11 mouse cellular contexts compared by ENCODE assay signal in genomic region chr1:174771871-174772281, GRCm38 (mm10).
A peak's percentile ranks its signal among the peaks of the same experiment; 100 is the strongest.
DNase-seq lines count a peak whose midpoint lies in the region; ATAC-seq and TF ChIP-seq lines count a peak whose summit lies in the region.
"Had no signal": no experiment of that assay in that cellular context is flagged by ENCODE, and none has a peak within 500 bp of the region (broad histone marks: within the 10 kb centered on the region; RNA-seq: fewer than 3 reads in every experiment).

No protein-coding gene starts in this region.

- no peaks in the 10 kb centered on the region for H3K9me3 ChIP-seq in lung, embryonic 15.5 days
- H3K9me3 ChIP-seq: hindbrain, embryonic 15.5 days; liver, embryonic 13.5 days; midbrain, embryonic 12.5 days had no signal

- H3K4me3 ChIP-seq in lung, embryonic 15.5 days: no peak overlapping the region
- no peak overlapping the region for H3K4me3 ChIP-seq in layer of hippocampus, adult 2 months
- H3K4me3 ChIP-seq: hindbrain, embryonic 15.5 days; liver, embryonic 13.5 days; midbrain, embryonic 12.5 days had no signal

- no peak overlapping the region for H3K9ac ChIP-seq in lung, embryonic 15.5 days
- H3K9ac ChIP-seq: hindbrain, embryonic 15.5 days; liver, embryonic 13.5 days; midbrain, embryonic 12.5 days had no signal

- H3K4me2 ChIP-seq in lung, embryonic 15.5 days: no peak overlapping the region
- H3K4me2 ChIP-seq: hindbrain, embryonic 15.5 days; liver, embryonic 13.5 days; midbrain, embryonic 12.5 days had no signal

- TF ChIP-seq CTCF in brain, embryonic 14.5 days (IDR thresholded peaks at IDR 0.05; ENCODE audit: borderline replicate concordance, extremely low read depth, insufficient read depth, insufficient read length): no peak
- no peak for TF ChIP-seq CTCF in layer of hippocampus, adult 2 months (conservative IDR thresholded peaks at IDR 0.05)

- no peaks in the 10 kb centered on the region for H3K36me3 ChIP-seq in lung, embryonic 15.5 days
- H3K36me3 ChIP-seq: hindbrain, embryonic 15.5 days; liver, embryonic 13.5 days; midbrain, embryonic 12.5 days had no signal

- WGBS in lung, embryonic 15.5 days: 27% methylated on average over 4 of the region's 4 CpGs

- ATAC-seq in cerebellum, adult (ENCODE audit: insufficient number of reproducible peaks, low FRiP score, low TSS enrichment): 0 out of 2 replicates have a peak, but pooled peaks have one; percentile 56
- peak; percentile 55; the same call in 1 of the 2 replicates for ATAC-seq in lung, embryonic 15.5 days (ENCODE audit: borderline replicate concordance, extremely low read depth, low FRiP score, low TSS enrichment)
- no peak for ATAC-seq in inflammation-experienced regulatory T-cells, adult 6 months

- no peak for TF ChIP-seq POLR2A in brain, embryonic 14.5 days (IDR thresholded peaks at IDR 0.05; ENCODE audit: borderline replicate concordance, extremely low read depth, insufficient read depth, insufficient read length, poor library complexity, severe bottlenecking)

- H3K27me3 ChIP-seq in lung, embryonic 15.5 days: no peaks in the 10 kb centered on the region
- H3K27me3 ChIP-seq: hindbrain, embryonic 15.5 days; liver, embryonic 13.5 days; midbrain, embryonic 12.5 days had no signal

- no peak overlapping the region for H3K27ac ChIP-seq in lung, embryonic 15.5 days
- H3K27ac ChIP-seq in layer of hippocampus, adult 2 months: no peak overlapping the region
- H3K27ac ChIP-seq: hindbrain, embryonic 15.5 days; liver, embryonic 13.5 days; midbrain, embryonic 12.5 days had no signal

- DNase-seq in cerebellum, postnatal 10 days: no peak
- peak; percentile 26 for DNase-seq in 3T3-L1 (ENCODE audit: low read depth, low spot score)
- DNase-seq in brain, embryonic 14.5 days (ENCODE audit: low read depth): peak; percentile 15
- DNase-seq in natural killer cell, adult 2 months (ENCODE audit: low spot score in 2 of 2): no peak
- DNase-seq in layer of hippocampus, adult 2 months (ENCODE audit: low spot score in 2 of 2): no peak
- DNase-seq: liver, embryonic 13.5 days had no signal

- 0 out of 2 replicates have a peak, but pooled peaks cover 5% of the 10 kb centered on the region for H3K4me1 ChIP-seq in lung, embryonic 15.5 days
- H3K4me1 ChIP-seq: hindbrain, embryonic 15.5 days; liver, embryonic 13.5 days; midbrain, embryonic 12.5 days had no signal

Comparison
In these comparisons a context has a peak if more than half of its experiments do, and no peak if none do; other contexts are left out.
1. DNase-seq: peak in 3T3-L1 (single experiment) and brain, embryonic 14.5 days (single experiment); none in cerebellum, postnatal 10 days (0 of 2), natural killer cell, adult 2 months (0 of 2) and layer of hippocampus, adult 2 months (0 of 2).